Mouse (Mus musculus): ENCODE results near the gene 4933428G20Rik.

DNA sequence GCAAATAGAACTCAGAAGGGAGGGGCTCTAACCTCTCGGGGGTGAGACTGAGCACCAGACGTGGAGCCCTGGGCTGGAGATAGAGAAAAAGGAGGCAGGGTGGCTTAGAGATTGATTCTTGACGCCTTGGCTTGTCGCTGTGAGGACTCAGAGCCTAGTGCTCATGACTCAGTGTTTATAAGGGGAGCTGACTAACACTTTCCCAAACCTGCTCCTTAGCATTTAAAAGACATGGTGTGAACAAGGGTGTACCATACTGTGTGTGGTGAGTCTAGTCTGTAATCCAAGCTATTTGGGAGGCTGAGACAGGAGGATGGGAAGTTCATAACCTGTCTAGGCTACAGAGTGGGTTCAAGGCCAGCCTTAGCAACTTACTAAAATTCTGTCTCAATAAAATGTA is 43.0 kb downstream of the 4933428G20Rik start:
- no peak for TF ChIP-seq TAL1 (conservative IDR thresholded peaks at IDR 0.05; ENCODE audit: low read depth, low read length)
- TF ChIP-seq CTCF (IDR thresholded peaks at IDR 0.05; ENCODE audit: low read depth, low read length) = no peak
- TF ChIP-seq GATA1 (IDR thresholded peaks at IDR 0.05; ENCODE audit: borderline replicate concordance, low read length) = no peak
- TF ChIP-seq GATA2 (IDR thresholded peaks at IDR 0.05; ENCODE audit: borderline replicate concordance, low read depth, low read length) = no peak
